ENCODE assay signal across 11 mouse cellular contexts in the genomic region with DNA sequence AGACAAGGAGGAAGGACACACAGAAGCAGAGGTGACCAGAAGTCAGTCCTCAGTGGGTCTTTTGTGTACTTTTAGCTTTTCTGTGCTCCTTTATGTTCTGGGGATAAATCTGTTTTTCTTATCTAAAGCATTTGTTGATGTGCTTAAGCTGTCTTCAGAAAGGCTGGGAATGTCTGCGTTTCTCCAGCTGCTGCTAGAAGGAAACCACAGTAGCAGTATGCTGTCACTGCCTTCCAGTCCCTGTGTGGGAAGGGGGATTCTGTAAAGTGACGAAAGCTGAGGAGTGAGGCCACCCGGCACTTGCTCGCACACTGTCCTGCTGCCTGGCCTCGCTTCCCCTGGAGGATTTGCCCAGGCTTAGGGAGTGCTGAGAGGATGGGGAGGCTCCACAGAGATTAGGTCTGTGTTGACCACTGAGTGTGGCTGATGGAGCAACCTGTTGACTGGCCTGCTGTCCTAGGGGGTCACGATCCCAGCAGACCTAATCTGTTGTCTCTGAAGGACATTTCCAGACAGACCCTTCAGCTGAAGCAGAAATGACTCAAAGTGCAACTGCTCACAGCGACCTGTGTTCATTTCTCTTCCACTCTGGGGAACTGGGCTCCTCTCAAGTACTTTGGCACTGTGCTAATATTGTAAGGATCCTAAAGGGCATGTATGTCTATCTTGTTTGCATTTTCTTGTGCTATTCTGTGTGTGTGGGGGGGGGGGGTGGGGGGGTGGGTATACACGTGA.
DNase-seq lines count a peak whose midpoint lies in the region; ATAC-seq and TF ChIP-seq lines count a peak whose summit lies in the region.
"Had no signal": no experiment of that assay in that cellular context is flagged by ENCODE, and none has a peak within 500 bp of the region (broad histone marks: within the 10 kb centered on the region; RNA-seq: fewer than 3 reads in every experiment).

No protein-coding gene starts in this region.

- WGBS in forebrain, embryonic 13.5 days, result 75% methylated on average over 8 of the region's 8 CpGs
- WGBS in forebrain, embryonic 11.5 days, result 84% methylated on average over 8 of the region's 8 CpGs
- WGBS in liver, embryonic 11.5 days, result 73% methylated on average over 8 of the region's 8 CpGs
- 60% methylated on average over 8 of the region's 8 CpGs for whole genome bisulfite sequencing in liver, postnatal 0 days (ENCODE audit: insufficient replicate concordance)

- DNase-seq in forebrain, embryonic 11.5 days (ENCODE audit: low spot score), result no peak
- DNase-seq in liver, embryonic 11.5 days (ENCODE audit: low spot score), result no peak
- no peak for DNase-seq in liver, postnatal 0 days
- peak; percentile 49 to 54 for DNase-seq in heart, postnatal 14 days
- DNase-seq in cerebellum, postnatal 25 days, result no peak
- DNase-seq: kidney, postnatal 36 days; thymus, postnatal 14 days had no signal

- H3K9me3 ChIP-seq in forebrain, embryonic 13.5 days (replicated peaks), result no peaks in the 10 kb centered on the region
- H3K9me3 ChIP-seq in forebrain, embryonic 11.5 days (ENCODE audit: control insufficient read depth, low read length), result no peaks in the 10 kb centered on the region
- no peaks in the 10 kb centered on the region for H3K9me3 ChIP-seq in liver, embryonic 11.5 days (ENCODE audit: control insufficient read depth, low read length)
- H3K9me3 ChIP-seq in liver, postnatal 0 days (ENCODE audit: low read length), result no peaks in the 10 kb centered on the region
- H3K9me3 ChIP-seq: hindbrain, embryonic 15.5 days had no signal

- no peak for TF ChIP-seq CTCF in liver, postnatal 0 days (IDR thresholded peaks at IDR 0.05; ENCODE audit: low read depth)
- TF ChIP-seq CTCF in cortical plate, adult 2 months (IDR thresholded peaks at IDR 0.05; ENCODE audit: extremely low read depth, insufficient read depth, low read length), result no peak

- ATAC-seq in forebrain, embryonic 13.5 days, result no peak
- no peak for ATAC-seq in forebrain, embryonic 11.5 days (replicated peaks; ENCODE audit: low FRiP score)
- 0 out of 2 replicates have a peak, but pooled peaks have one; percentile 22 for ATAC-seq in liver, embryonic 11.5 days (replicated peaks; ENCODE audit: low FRiP score)
- ATAC-seq in liver, postnatal 0 days, result no peak
- no peak for ATAC-seq in erythroblast, adult 5-6 weeks (replicated peaks; ENCODE audit: low FRiP score, poor library complexity, severe bottlenecking)

- H3K27me3 ChIP-seq in forebrain, embryonic 13.5 days, result no peaks in the 10 kb centered on the region
- no peaks in the 10 kb centered on the region for H3K27me3 ChIP-seq in forebrain, embryonic 11.5 days (ENCODE audit: control insufficient read depth, insufficient read depth, low read length)
- H3K27me3 ChIP-seq in liver, embryonic 11.5 days (replicated peaks; ENCODE audit: control insufficient read depth, insufficient read depth, low read length), result no peaks in the 10 kb centered on the region
- no peaks in the 10 kb centered on the region for H3K27me3 ChIP-seq in liver, postnatal 0 days (ENCODE audit: insufficient read depth, low read length)
- H3K27me3 ChIP-seq: hindbrain, embryonic 15.5 days had no signal

- H3K9ac ChIP-seq in forebrain, embryonic 13.5 days, result peak overlapping the region; percentile 26; the same call in 1 of the 2 replicates
- H3K9ac ChIP-seq in forebrain, embryonic 11.5 days (ENCODE audit: low read length), result no peak overlapping the region
- H3K9ac ChIP-seq in liver, embryonic 11.5 days (ENCODE audit: low read depth, low read length), result no peak overlapping the region
- H3K9ac ChIP-seq in liver, postnatal 0 days (replicated peaks), result no peak overlapping the region
- H3K9ac ChIP-seq: hindbrain, embryonic 15.5 days had no signal

- peaks cover 55% of the 10 kb centered on the region for H3K4me1 ChIP-seq in forebrain, embryonic 13.5 days
- peaks cover 9% of the 10 kb centered on the region; the same call in 1 of the 2 replicates for H3K4me1 ChIP-seq in forebrain, embryonic 11.5 days (replicated peaks; ENCODE audit: control insufficient read depth, insufficient read depth, low read length)
- H3K4me1 ChIP-seq in liver, embryonic 11.5 days (replicated peaks; ENCODE audit: control insufficient read depth, insufficient read depth, low read length), result peaks cover 46% of the 10 kb centered on the region
- peaks cover 26% of the 10 kb centered on the region for H3K4me1 ChIP-seq in liver, postnatal 0 days (ENCODE audit: insufficient read depth)
- peaks cover 11% of the 10 kb centered on the region for H3K4me1 ChIP-seq in cortical plate, adult 2 months (ENCODE audit: control insufficient read depth, insufficient read depth, low read length)
- H3K4me1 ChIP-seq: hindbrain, embryonic 15.5 days had no signal

- no peak overlapping the region for H3K4me3 ChIP-seq in forebrain, embryonic 13.5 days
- H3K4me3 ChIP-seq in forebrain, embryonic 11.5 days (ENCODE audit: low read depth, low read length), result no peak overlapping the region
- no peak overlapping the region for H3K4me3 ChIP-seq in liver, embryonic 11.5 days (ENCODE audit: low read depth, low read length)
- H3K4me3 ChIP-seq in liver, postnatal 0 days (ENCODE audit: low read depth, low read length), result no peak overlapping the region
- peak overlapping the region; percentile 63 for H3K4me3 ChIP-seq in cortical plate, adult 2 months (ENCODE audit: insufficient read depth, low read length)
- H3K4me3 ChIP-seq: hindbrain, embryonic 15.5 days had no signal

- peak overlapping the region; percentile 42 for H3K4me2 ChIP-seq in forebrain, embryonic 13.5 days
- no peak overlapping the region for H3K4me2 ChIP-seq in forebrain, embryonic 11.5 days (ENCODE audit: low read depth, low read length, severe bottlenecking)
- H3K4me2 ChIP-seq in liver, embryonic 11.5 days, result no peak overlapping the region
- H3K4me2 ChIP-seq in liver, postnatal 0 days (ENCODE audit: low read depth, low read length), result no peak overlapping the region
- H3K4me2 ChIP-seq: hindbrain, embryonic 15.5 days had no signal

- H3K27ac ChIP-seq in forebrain, embryonic 13.5 days, result peak overlapping the region; percentile 74
- no peak overlapping the region for H3K27ac ChIP-seq in forebrain, embryonic 11.5 days (ENCODE audit: low read depth, low read length)
- 0 out of 2 replicates have a peak overlapping the region, but pooled peaks have one; percentile 13 for H3K27ac ChIP-seq in liver, embryonic 11.5 days (ENCODE audit: low read depth, low read length)
- no peak overlapping the region for H3K27ac ChIP-seq in liver, postnatal 0 days (ENCODE audit: low read depth)
- H3K27ac ChIP-seq in cortical plate, adult 2 months (ENCODE audit: insufficient read depth, low read length), result peak overlapping the region; percentile 42; the same call in 1 of the 2 replicates
- H3K27ac ChIP-seq: hindbrain, embryonic 15.5 days had no signal

- TF ChIP-seq EP300 in liver, postnatal 0 days (IDR thresholded peaks at IDR 0.05; ENCODE audit: low read depth), result no peak

- intact Hi-C loops in heart, postnatal 14 days (cut with DNase I), result no loop called here

- TF ChIP-seq POLR2A in cortical plate, adult 2 months (IDR thresholded peaks at IDR 0.05; ENCODE audit: extremely low read depth, insufficient read depth, low read length), result no peak

- H3K36me3 ChIP-seq in forebrain, embryonic 13.5 days (ENCODE audit: poor library complexity, severe bottlenecking), result no peaks in the 10 kb centered on the region; the same call in 1 of the 2 replicates
- no peaks in the 10 kb centered on the region; the same call in 1 of the 2 replicates for H3K36me3 ChIP-seq in forebrain, embryonic 11.5 days (ENCODE audit: control insufficient read depth, insufficient read depth, low read length)
- 0 out of 2 replicates have a peak, but pooled peaks cover 2% of the 10 kb centered on the region for H3K36me3 ChIP-seq in liver, embryonic 11.5 days (ENCODE audit: control insufficient read depth, insufficient read depth, low read length)
- H3K36me3 ChIP-seq in liver, postnatal 0 days (replicated peaks; ENCODE audit: insufficient read depth, low read length), result no peaks in the 10 kb centered on the region; the same call in 1 of the 2 replicates

Comparison
In these comparisons a context has a peak if more than half of its experiments do, and no peak if none do; other contexts are left out.
1. H3K27ac ChIP-seq: peak in forebrain, embryonic 13.5 days (single experiment), liver, embryonic 11.5 days (single experiment) and cortical plate, adult 2 months (single experiment); none in forebrain, embryonic 11.5 days (single experiment) and liver, postnatal 0 days (single experiment).
2. DNase-seq: peak in heart, postnatal 14 days (2 of 2); none in forebrain, embryonic 11.5 days (single experiment), liver, embryonic 11.5 days (single experiment), liver, postnatal 0 days (single experiment) and cerebellum, postnatal 25 days (0 of 2).